Mouse (Mus musculus): ENCODE measurements around the gene March1.
A peak's percentile ranks its signal among the peaks of the same experiment; 100 is the strongest.
"Not testable (repeated sequence)": the region's sequence is repeated elsewhere in the genome, so short reads cannot be mapped to it uniquely, and the experiment has no call there.

The March1 gene

DNA sequence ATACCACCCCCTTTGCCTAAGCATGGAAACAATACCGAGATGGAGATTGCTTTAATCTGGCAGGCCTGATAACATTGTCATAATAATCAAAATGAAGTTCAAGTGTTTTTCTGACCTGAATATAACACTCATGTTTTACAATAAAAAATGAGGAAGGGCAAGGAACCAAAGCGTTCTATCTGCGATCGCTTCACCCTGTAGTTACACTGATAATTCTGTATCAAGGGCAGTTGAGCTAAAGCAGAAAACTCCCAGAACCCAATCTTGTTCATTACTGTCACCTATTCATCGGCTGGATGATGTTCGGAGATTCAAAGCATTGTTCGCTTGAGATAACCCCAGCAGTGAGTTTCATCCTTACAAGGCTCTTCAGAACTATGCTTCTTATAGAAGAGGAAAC, 700.1 kb downstream of the March1 start:
- DNase-seq (ENCODE audit: low read depth, low spot score), result no peak

DNA sequence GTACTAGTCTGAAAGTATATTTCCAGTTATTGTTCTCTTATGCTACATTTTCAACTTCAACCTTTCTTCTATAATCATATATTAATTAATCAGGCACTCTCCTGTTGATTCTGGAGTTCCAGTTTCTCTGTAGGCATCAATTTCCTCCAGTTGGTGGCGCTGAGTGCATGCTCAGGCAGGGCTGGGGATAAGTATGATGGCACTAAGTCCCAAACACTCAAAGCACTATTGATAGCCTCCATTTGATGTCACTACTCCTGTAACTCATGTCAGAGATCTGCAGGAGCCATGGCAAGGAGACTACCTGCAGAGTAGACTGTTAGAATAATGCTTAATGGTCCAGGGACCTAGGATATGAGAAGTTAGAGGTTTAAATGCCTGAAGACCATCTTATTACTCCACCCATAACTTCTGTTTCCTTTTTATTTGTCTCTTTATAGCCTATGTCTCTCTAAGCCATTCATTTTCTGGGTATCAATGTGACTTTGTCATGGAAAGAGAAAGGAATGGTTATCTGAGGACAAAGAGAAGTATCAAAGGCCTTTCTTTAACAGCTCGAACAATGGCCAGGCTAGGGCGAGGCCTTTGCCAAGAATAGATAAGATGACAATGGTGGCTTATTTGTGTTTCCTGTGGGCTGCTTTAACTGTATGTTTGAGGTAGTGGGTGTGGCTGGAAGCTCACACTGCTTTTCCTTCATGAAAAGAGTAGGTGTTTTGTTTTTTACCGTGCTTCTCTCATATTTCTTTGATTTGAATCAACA, 705.5 kb downstream of the March1 start:
- peak; percentile 42 for DNase-seq (ENCODE audit: low read depth, low spot score)

DNA sequence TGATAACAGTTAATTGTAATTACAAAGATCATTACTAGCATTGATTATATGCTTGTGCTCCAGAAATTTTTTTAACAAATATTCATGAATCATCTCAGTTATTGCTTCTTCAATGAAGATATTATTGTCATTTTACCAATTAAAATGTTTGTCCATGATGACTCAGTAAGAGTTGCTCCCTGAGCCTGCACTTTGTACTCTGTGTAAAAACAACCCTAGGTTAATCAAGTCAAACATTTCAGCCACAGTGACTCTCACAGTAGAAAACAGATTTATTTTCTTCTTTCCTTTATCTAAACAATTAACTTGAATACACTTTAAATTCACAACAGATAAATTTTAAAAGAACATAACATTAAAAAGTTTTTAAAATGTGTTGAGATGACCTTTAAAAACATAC, 708.7 kb downstream of the March1 start:
- DNase-seq (ENCODE audit: low read depth, low spot score), result no peak

DNA sequence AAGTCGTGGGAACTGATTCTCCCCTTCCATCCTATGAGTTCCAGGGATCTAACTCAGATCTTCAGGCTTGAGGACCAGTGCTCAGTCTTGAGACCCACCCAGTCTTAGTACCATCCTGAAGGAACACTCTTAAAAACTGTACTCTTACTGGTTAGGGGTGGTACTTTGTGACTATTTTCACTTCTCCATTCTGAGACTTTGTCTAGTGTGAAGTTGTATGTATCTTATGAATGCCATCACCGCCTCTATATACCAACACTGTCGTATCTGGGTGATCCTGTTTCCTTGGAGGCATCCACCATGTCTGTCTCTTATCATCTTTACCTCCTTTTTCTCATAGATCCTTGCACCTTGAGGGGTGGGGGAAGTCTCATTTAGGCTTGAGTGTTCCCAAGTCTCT, 714.5 kb downstream of the March1 start:
- DNase-seq (ENCODE audit: low read depth, low spot score), result no peak

DNA sequence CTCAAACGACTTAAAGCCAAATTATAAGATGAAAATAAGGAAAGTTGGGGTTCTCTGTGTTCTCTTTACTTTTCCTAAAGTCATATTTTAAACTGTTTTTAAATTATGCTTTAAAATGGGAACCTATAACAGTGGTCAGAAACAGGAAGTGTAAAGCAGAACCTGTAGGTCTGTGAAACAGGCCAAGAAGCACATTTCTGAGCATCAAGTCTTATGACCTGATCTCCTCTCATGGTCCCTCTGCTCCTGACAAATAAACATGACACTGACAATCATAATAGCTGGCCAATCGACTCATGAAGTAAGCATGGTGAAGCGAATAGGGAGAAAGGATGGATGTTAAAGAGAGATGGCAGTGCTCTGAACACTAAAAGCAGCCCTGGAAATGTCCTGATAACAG, 716.6 kb downstream of the March1 start:
- no peak for DNase-seq (ENCODE audit: low read depth, low spot score)

DNA sequence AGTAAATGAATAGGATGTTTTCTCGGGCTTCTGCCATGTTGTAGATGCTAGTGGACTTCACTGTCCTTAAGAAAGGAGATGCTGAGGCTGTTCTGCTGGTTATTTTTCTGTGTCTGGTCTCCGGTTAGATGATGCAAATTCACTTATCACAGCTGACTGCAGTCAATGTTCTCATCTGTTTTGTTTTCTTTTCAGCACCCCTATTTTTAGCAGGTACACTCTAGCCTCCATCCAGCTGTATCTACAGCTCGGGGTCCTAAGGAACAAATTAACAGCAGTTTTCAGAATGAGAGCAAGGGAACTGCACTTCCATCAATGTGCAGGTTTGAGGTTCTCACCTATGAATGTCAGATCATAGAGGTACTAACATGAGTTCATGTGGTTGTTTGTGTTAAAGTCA, 721.9 kb downstream of the March1 start:
- no peak for DNase-seq (ENCODE audit: low read depth, low spot score)

DNA sequence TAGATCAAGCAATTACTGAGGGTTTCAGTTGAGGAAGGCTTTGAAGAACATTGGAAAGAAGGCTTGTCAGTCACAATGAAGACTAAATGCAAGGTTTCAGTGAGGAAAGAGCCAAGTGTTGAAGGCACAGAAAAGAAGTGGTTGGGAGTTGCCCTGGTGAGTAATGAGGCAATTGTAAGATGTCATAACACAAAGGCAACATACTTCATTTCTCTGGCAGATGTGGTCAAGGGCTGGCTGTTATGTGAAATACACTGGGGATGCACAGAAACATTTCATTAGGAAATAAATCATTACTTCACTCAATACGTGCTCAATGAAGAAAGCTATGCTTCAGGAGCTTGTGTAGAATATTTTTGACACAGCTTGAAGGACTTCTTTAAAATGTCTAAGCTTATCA, 725.2 kb downstream of the March1 start:
- no peak for DNase-seq (ENCODE audit: low read depth, low spot score)

DNA sequence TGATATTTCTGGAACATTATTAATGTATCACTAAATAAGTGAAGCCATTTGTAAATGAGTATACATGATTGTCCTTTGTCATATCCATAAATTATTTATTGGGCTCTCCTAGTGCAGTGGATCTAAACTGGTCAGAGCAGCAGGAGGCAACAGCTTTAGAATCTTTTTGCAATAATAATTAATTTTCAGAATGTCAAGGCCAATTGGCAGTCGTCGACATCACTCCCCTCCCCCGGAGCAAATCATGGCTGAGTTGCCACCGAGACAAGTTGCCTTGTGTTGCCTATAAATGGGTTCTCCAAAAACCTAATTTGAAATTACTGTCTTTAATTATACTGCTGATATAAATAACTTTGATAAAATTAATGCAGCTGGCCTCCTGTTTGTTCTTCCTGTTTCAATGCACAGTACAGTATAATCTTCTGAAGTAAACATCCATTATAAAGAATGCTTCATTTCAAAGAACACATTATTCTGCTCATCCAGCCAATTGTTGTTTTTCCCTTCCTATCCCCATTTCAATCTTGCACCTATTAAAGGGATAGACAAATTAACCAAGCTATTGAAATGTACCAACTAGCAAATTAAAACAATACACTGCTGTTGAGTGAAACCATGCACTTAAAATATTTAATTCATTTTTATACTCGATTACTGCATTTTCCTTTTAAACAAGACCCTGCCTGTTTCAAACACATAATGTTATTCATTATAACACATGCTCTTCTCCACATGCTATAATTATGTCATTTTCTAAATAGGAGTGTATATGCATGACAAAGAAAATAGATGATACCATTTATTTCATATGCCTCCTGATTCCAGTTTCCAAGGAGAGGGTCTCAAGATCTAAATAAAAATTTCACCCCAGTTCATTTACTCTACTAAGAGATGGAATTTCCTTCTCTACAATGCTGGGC, 745.4 kb downstream of the March1 start:
- no peak for DNase-seq (ENCODE audit: low read depth, low spot score)

DNA sequence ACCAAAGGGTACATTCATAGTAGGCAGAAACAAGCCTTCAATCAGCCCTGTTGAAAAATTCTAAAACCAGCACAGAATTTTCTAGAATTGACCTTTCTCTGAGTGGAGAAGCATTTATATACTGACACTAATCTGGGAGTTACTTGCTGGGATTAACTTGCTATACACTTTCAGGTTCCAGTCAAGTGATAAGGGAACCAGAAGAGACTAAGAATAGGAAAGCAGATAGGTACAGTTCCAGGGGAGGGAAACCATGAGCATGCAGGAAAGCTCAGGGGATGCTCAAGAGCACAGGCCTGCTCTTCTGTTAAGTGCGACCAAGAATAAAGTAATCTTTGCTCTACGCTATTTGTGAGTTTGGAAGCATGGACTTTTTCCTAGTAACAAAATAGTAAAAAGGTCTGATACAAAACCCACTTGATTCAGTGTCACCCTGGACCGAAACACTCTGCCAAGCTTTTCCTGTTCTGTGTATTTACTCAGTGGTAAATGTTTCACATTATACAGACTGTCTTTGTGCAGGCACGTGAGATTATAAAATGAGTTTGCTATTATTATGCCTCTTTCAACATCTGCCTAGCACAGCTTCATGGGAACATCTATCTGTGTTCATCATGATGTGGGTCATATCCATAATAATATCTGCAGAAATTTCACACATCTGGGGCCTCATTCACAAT, 766.1 kb downstream of the March1 start:
- no peak for DNase-seq (ENCODE audit: low read depth, low spot score)

DNA sequence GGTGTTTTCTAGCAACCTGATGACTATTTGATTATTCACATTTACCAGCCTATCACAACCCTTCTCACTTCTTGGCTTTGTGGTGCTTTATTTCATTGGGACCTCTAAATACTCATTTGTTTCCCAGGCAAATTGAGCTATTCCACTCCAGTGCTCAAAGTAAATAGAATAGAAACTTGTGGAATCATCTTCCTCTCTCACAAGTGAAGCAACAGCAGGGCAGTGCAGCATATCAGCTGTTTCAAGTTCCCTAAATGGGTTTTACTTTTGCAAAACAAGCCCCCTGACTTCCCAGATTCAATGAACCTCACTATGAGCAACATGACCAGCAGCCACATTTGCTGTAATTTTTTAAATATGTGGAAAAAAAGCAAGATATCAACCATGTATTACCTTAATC, 768.3 kb downstream of the March1 start:
- DNase-seq (ENCODE audit: low read depth, low spot score), result no peak

DNA sequence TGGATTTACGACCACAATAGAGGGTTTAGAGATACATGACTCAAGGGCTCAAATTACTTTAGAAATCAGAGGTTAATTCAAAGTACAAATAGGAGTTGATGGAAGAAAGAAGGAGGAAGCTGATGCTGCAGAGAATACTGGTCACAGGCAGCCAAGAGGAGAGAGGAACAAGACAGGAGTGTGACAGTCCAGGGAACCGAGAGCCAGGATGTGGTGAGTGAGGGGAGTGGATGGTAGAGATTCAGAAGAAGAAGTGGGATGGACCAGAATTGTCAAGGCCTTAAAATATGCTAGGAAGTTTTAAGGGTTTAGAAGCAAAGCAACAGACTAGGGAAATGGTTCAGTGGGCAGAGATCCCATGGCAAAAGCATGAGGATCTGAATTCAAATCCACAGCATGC, 771.0 kb downstream of the March1 start:
- DNase-seq (ENCODE audit: low read depth, low spot score), result peak; percentile 8

DNA sequence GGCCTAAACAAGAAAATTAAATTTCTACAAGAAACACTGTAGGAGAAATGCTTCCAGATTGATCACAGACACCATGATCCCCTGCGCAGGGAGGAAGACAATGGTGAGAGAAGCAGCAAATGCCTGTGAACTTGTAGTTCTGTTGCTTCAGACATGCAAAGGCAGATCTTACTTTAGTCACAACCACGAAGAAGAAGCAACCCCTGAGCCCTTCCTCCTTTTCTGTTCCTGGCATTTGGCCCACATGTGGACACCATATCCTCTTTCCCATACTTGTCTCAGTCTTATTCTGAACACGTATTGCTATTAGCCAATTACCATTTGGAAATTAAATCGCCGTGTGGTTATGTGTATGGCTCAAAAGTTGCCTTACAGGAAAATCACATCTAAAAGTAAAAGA, 773.9 kb downstream of the March1 start:
- DNase-seq (ENCODE audit: low read depth, low spot score), result peak; percentile 10

DNA sequence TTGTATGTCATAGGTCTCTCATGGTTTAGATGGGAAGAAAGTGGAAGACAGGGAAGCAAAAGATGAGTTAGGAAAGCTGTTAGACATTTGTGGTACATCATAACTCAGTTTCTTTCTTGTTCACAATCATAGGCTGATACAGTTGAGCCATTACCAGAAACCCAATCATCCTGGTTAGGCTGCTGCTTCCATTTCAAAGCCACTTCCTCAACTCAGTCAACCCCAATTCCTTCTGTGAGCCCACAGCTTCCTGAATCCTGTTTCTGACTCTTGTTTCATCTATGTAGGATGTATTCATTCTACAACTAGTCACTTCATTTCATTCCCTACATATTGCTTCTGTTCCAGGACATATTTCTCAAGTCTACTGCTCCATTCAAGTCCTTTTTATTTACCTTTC, 775.2 kb downstream of the March1 start:
- DNase-seq (ENCODE audit: low read depth, low spot score), result no peak

DNA sequence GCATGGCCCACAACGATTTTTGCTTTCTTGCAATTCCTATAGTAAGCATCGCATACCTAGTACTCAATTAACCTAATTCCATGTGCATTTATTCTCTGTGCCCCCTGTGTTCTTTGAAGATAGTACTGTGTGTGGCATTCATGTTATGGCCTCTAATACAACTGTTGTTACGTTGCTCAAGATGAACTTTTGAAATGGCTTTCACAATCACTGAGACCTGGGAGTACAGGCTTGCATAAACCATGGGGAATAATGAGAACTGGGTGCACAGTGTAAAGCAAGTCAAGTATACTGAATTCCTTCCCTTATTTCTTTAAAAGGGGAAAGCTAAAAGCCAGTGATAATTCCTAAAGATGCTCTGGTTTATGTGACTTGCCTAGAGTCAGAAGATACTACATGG, 776.4 kb downstream of the March1 start:
- DNase-seq (ENCODE audit: low read depth, low spot score), result no peak

DNA sequence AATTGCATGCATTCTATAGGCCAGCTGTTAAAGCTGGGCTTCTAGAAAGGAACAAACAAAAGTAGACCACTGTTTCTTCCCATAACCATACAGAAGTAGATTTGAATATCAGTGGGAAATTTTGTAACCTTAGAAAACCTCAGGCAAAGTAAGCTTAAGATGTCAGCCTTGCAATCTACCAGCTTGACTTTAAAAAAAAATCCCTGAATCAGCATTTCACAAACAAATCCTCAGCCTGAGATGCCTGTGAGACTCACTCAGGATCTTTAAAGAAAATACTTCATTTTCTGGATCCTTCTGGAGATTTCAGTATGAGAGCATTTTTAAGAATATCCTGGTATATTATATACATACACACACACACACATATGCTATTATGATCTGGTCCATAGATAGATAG, 780.1 kb downstream of the March1 start:
- no peak for DNase-seq (ENCODE audit: low read depth, low spot score)

DNA sequence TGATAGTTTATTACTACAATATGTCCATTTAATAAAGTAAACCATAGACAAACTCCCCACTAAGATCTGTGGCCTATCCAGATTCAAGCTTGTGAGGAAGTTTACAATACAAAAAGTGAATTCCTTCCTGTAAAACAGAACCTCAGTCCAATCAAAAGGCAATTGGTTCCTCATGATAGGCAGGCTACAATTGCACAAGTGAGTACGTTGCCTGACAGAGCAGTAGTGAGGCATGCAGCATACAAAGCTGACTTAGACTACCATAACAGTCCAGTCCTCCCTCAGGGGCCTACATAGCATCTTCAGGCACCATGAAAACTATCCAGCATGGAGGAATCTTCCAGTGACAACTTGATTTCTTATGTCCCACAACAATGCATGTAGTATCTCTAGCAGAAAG, 782.4 kb downstream of the March1 start:
- DNase-seq (ENCODE audit: low read depth, low spot score), result no peak

DNA sequence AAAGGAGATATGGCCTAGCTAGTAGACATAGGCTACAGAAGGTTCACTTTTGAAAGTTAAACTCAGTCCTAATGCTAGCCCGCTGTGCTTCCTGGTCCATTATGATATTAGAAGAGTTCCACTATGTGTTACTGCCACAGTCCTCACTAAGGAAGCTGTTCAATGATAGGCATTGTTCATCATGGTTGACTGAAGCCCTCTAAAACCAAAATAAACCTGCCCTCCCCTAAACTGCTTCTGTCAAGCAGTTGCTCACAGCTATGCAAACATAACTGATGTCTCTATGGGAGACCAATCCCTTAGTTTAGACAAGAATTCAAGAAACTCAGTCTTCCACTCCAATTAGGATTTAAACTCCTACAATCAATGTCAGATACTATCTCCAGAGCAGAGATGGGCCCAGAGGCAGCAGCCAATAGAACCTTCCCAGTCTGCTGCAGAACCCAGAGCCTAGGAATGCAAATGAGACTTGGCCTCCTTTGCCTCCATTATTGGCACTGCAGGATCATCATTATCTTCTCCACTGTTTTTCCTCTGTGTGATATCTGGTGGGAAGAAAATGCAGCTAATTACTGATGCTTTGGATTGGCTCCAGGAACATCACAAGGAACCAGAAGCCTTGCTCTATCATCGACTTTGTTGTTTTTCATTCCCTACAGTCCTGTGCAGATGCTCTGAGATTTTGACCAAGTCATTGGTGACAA, 787.2 kb downstream of the March1 start:
- no peak for DNase-seq (ENCODE audit: low read depth, low spot score)

DNA sequence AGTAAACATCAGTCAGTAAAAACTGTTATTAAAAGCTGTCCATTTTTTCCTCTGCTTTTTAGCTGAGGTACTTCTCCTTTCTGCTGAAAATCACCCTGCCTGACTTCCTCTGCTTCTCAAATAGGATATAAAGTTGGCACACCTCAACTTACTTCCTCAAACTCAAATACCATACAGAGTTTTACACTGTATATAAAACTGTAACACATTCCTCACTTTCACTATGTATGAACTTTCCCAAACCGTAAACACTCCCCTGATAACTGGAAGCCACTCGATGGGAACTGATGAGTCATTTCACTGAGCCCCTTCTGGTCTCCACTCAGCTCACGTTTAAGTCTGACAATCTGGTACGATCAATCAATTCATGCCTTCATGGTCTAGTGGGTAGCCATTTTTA, 788.1 kb downstream of the March1 start:
- not testable (repeated sequence) for DNase-seq (ENCODE audit: low read depth, low spot score)

DNA sequence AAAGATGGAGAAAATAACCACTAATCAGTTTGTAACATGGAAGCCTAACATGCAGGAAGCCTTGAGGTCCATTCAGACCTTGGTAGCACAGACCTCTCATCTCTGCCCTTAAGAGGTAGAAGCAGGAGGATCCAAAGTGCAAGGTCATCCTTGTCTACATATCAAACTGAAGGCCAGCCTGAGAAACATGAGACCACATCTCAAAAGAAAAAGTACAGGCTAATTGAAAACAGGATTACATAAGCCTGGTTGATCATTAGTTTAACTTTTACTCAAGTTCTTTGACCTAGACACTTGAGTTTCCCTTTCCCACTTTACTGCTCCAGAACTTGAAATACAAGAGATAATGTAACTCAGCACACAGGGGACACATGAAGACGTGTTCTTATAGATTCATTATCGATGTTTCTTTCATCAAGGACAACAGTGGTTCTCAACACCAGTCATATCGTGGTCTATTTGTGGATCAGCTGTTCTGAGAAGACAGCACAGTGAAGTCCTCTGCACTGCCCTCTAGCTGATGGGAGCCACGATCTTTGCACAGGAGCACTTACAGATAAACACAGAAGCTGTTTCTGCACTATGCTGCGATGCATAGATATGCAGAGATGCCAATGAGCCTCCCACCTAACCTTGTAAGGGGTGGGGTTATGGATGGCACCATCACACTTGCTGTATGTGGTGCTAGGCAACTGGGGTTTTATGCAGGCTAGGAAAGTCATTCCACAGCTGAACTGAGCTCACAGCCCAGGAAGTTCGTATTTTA, 789.1 kb downstream of the March1 start:
- no peak for DNase-seq (ENCODE audit: low read depth, low spot score)

DNA sequence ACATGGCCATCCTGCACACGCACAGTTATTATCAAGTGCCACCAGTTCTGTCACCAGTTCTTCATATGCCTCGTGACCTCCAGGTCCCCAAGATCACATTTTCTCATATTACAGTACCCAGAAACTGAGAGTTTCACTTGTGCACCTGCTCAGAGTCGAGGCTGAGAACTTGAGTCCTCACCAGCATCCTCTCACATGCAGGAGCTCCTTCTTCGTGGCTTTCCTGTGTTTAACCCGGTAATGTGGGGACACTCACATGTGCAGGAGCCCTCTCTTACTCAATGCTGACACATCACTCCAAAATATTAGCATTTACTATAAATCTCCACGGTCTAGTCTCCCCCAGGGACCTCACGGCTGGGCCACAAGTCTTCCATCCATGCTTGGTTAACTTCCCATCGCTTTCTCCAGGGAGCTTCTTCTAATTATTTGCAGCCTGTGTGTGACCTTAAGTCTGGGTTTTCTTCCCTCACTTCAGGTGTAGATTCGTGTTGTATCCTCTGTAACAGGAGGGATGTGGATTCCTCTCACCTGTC, 792.4 kb downstream of the March1 start:
- no peak for DNase-seq (ENCODE audit: low read depth, low spot score)

DNA sequence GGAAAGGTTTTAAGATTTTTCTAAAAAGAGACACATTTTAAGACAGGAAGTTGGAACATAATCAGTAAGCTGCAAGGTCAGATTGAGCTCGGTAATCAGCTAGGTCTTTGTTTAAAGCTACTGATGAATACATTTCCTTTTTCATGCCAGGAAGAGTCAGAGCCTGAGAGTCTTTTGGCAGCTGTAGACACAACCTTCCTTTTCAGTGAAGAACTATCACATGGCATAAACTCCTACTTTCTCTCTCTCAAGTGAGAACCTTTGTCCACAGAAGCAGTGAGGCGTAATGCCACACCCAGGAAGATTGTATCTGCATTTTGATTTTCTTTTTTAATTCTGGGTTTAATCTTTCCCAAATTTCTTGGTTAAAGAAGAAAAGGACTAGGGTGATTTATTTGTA, 795.4 kb downstream of the March1 start:
- no peak for DNase-seq (ENCODE audit: low read depth, low spot score)

Measured in telencephalon, adult 2 months (tissue).